Mouse (Mus musculus) liver, postnatal 0 days (tissue): Measurements from ENCODE around the gene Cyp2u1.

Experiments used
- CTCF ChIP-seq: sonication (generic); IDR thresholded peaks from 2 replicates; pipeline ENCODE4 v1.5.1; 2016; ENCODE audit warnings: antibody characterized with exemption, low read depth
- EP300 ChIP-seq: IDR thresholded peaks from 2 replicates; pipeline ENCODE4 v1.6.1; 2016; ENCODE audit warnings: antibody characterized with exemption, low read depth, mild to moderate bottlenecking

DNA sequence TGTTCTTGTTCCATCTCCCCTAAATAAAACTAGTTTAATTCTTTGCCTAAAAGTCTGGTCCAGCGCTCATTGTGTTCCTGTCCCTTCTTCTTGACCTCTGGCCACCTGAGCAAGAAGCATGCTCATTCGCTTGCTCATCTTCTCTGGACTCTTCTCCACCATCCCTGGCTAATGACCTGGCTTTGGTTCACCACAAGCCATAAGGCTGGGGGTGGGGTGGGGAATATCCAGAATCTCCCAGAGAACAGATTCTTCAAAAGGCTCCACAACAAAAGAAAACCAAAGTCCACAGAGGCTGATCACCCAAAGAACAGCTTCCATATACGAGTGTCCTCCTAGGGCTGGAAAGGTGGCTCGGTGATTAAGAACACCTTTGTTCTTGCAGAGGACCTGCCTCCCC lies 48.0 kb downstream of the Cyp2u1 start:
- TF ChIP-seq CTCF (no peak), EP300 (no peak)
